9 mouse cellular contexts compared by ENCODE assay signal in the genomic region with DNA sequence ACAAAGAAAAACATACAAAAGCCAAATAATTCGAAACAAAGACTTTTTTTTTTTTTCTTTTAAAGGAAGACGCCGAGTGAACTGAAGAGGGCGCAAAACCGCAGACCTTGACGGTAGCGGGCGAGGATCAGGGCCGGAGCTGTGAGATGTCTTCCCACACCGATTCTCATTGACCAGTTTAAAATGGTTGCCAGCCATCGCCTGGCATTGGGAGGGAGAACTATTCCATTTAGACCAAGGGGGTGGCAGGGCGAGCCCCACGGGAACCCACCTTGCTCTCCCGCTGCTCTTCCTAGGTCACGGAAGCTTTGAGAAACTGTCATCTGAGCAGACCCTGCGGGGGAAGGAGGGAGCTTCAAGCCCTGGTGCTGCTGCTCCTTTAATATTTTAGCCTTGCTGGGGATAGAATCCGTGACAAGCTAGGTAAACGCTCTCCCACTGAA. TPM values are rescaled to one million over a fixed set of nuclear protein-coding genes. Genes with fewer than 3 reads are reported as not detected.
DNase-seq lines count a peak whose midpoint lies in the region; ATAC-seq lines count a peak whose summit lies in the region.
"Had no signal": no experiment of that assay in that cellular context is flagged by ENCODE, and none has a peak within 500 bp of the region (broad histone marks: within the 10 kb centered on the region; RNA-seq: fewer than 3 reads in every experiment).

No protein-coding gene starts in this region.

- H3K27ac ChIP-seq in forebrain, embryonic 12.5 days, result peak overlapping the region; percentile 69
- H3K27ac ChIP-seq in hindbrain, embryonic 13.5 days, result peak overlapping the region; percentile 95
- H3K27ac ChIP-seq in limb, embryonic 11.5 days (replicated peaks; ENCODE audit: low read depth, low read length), result no peak overlapping the region
- H3K27ac ChIP-seq in midbrain, embryonic 11.5 days (ENCODE audit: low read depth, low read length), result no peak overlapping the region

- DNase-seq in heart, adult 11 months, result peak; percentile 90
- DNase-seq in heart, adult 9 months (ENCODE audit: low spot score in 2 of 2), result no peak
- DNase-seq in cerebellum, adult 11 months, result peak; percentile 65
- peak; percentile 81 for DNase-seq in limb, embryonic 11.5 days (ENCODE audit: low spot score)
- DNase-seq in midbrain, embryonic 11.5 days (ENCODE audit: low spot score, missing footprints), result peak; percentile 94
- peak; percentile 42 for DNase-seq in spleen, adult 12 weeks (ENCODE audit: low spot score)

- ATAC-seq in forebrain, embryonic 12.5 days (ENCODE audit: low FRiP score), result peak; percentile 45; the same call in 1 of the 2 replicates
- ATAC-seq in hindbrain, embryonic 13.5 days (ENCODE audit: low FRiP score), result peak; percentile 73; the same call in 1 of the 2 replicates
- ATAC-seq in limb, embryonic 11.5 days (ENCODE audit: insufficient number of reproducible peaks, low FRiP score, low TSS enrichment, low read depth), result no peak
- peak; percentile 38; the same call in 1 of the 2 replicates for ATAC-seq in midbrain, embryonic 11.5 days (ENCODE audit: low FRiP score)
- ATAC-seq: Patski had no signal

- H3K9me3 ChIP-seq in forebrain, embryonic 12.5 days, result no peaks in the 10 kb centered on the region
- H3K9me3 ChIP-seq in hindbrain, embryonic 13.5 days, result no peaks in the 10 kb centered on the region
- no peaks in the 10 kb centered on the region for H3K9me3 ChIP-seq in limb, embryonic 11.5 days (ENCODE audit: control insufficient read depth, low read length)
- H3K9me3 ChIP-seq in midbrain, embryonic 11.5 days (ENCODE audit: control insufficient read depth, low read length), result no peaks in the 10 kb centered on the region

- 2% methylated on average over 18 of the region's 18 CpGs for WGBS in forebrain, embryonic 12.5 days
- 1% methylated on average over 18 of the region's 18 CpGs for WGBS in hindbrain, embryonic 13.5 days
- WGBS in limb, embryonic 11.5 days, result 2% methylated on average over 18 of the region's 18 CpGs
- 1% methylated on average over 18 of the region's 18 CpGs for WGBS in midbrain, embryonic 11.5 days

- H3K4me2 ChIP-seq in forebrain, embryonic 12.5 days, result peak overlapping the region; percentile 59
- peak overlapping the region; percentile 60 for H3K4me2 ChIP-seq in hindbrain, embryonic 13.5 days
- H3K4me2 ChIP-seq in limb, embryonic 11.5 days (ENCODE audit: low read depth, severe bottlenecking), result peak overlapping the region; percentile 60
- H3K4me2 ChIP-seq in midbrain, embryonic 11.5 days, result peak overlapping the region; percentile 58

- H3K36me3 ChIP-seq in forebrain, embryonic 12.5 days (replicated peaks), result no peaks in the 10 kb centered on the region
- H3K36me3 ChIP-seq in hindbrain, embryonic 13.5 days, result no peaks in the 10 kb centered on the region
- no peaks in the 10 kb centered on the region for H3K36me3 ChIP-seq in limb, embryonic 11.5 days (ENCODE audit: control insufficient read depth, insufficient read depth, low read length)
- H3K36me3 ChIP-seq in midbrain, embryonic 11.5 days (ENCODE audit: control insufficient read depth, insufficient read depth, low read length), result no peaks in the 10 kb centered on the region

- peak overlapping the region; percentile 71 for H3K9ac ChIP-seq in forebrain, embryonic 12.5 days
- H3K9ac ChIP-seq in hindbrain, embryonic 13.5 days, result peak overlapping the region; percentile 79
- peak overlapping the region; percentile 55 for H3K9ac ChIP-seq in limb, embryonic 11.5 days (ENCODE audit: low read length)
- H3K9ac ChIP-seq in midbrain, embryonic 11.5 days (ENCODE audit: low read length), result peak overlapping the region; percentile 78

- no peaks in the 10 kb centered on the region for H3K27me3 ChIP-seq in forebrain, embryonic 12.5 days
- 0 out of 2 replicates have a peak, but pooled peaks cover 5% of the 10 kb centered on the region for H3K27me3 ChIP-seq in hindbrain, embryonic 13.5 days
- no peaks in the 10 kb centered on the region for H3K27me3 ChIP-seq in limb, embryonic 11.5 days (ENCODE audit: control insufficient read depth, insufficient read depth, low read length)
- H3K27me3 ChIP-seq in midbrain, embryonic 11.5 days (ENCODE audit: control insufficient read depth, insufficient read depth, low read length), result peaks cover 12% of the 10 kb centered on the region
- H3K27me3 ChIP-seq: Patski had no signal

- H3K4me3 ChIP-seq in forebrain, embryonic 12.5 days (replicated peaks), result peak overlapping the region; percentile 33
- H3K4me3 ChIP-seq in hindbrain, embryonic 13.5 days, result peak overlapping the region; percentile 39
- H3K4me3 ChIP-seq in limb, embryonic 11.5 days (ENCODE audit: low read depth, low read length), result peak overlapping the region; percentile 18; the same call in 1 of the 2 replicates
- peak overlapping the region; percentile 25 for H3K4me3 ChIP-seq in midbrain, embryonic 11.5 days (ENCODE audit: low read depth, low read length)

- H3K4me1 ChIP-seq in forebrain, embryonic 12.5 days, result peaks cover 25% of the 10 kb centered on the region
- peaks cover 19% of the 10 kb centered on the region for H3K4me1 ChIP-seq in hindbrain, embryonic 13.5 days (replicated peaks)
- H3K4me1 ChIP-seq in limb, embryonic 11.5 days (ENCODE audit: control insufficient read depth, insufficient read depth, low read length), result peaks cover 4% of the 10 kb centered on the region; the same call in 1 of the 2 replicates
- peaks cover 18% of the 10 kb centered on the region for H3K4me1 ChIP-seq in midbrain, embryonic 11.5 days (ENCODE audit: control insufficient read depth, insufficient read depth, low read length)

RNA-seq across cellular contexts. Expression of a gene that starts 5.4 kb away (rescaled TPM):
- polyA plus RNA-seq in forebrain, embryonic 12.5 days (2016; fragmentation: Nextera tagmentation; extraction: Ambion mirVana), result 734 and 740 TPM in 2 replicates
- polyA plus RNA-seq in hindbrain, embryonic 13.5 days (2015; fragmentation: Nextera tagmentation; extraction: Ambion mirVana), result 534 and 549 TPM in 2 replicates
- 809 and 820 TPM in 2 replicates for polyA plus RNA-seq in limb, embryonic 11.5 days (2014; fragmentation: Nextera tagmentation; extraction: Ambion mirVana)
- polyA plus RNA-seq in midbrain, embryonic 11.5 days (2014; fragmentation: Nextera tagmentation; extraction: Ambion mirVana), result 848 and 902 TPM in 2 replicates

RNA-seq across cellular contexts. Expression of a gene that starts 17.2 kb away (rescaled TPM):
- not detected in 2 replicates for polyA plus RNA-seq in forebrain, embryonic 12.5 days (2016; fragmentation: Nextera tagmentation; extraction: Ambion mirVana)
- polyA plus RNA-seq in hindbrain, embryonic 13.5 days (2015; fragmentation: Nextera tagmentation; extraction: Ambion mirVana), result 0.75 and 1.4 TPM in 2 replicates
- polyA plus RNA-seq in limb, embryonic 11.5 days (2014; fragmentation: Nextera tagmentation; extraction: Ambion mirVana), result 0.28 TPM in 1 of 2 replicates, not detected in the other
- not detected in 2 replicates for polyA plus RNA-seq in midbrain, embryonic 11.5 days (2014; fragmentation: Nextera tagmentation; extraction: Ambion mirVana)
- polyA plus RNA-seq: Patski had no signal

RNA-seq across cellular contexts. Expression of a gene that starts 45.9 kb away (rescaled TPM):
- 287 and 298 TPM in 2 replicates for polyA plus RNA-seq in forebrain, embryonic 12.5 days (2016; fragmentation: Nextera tagmentation; extraction: Ambion mirVana)
- 265 and 269 TPM in 2 replicates for polyA plus RNA-seq in hindbrain, embryonic 13.5 days (2015; fragmentation: Nextera tagmentation; extraction: Ambion mirVana)
- polyA plus RNA-seq in limb, embryonic 11.5 days (2014; fragmentation: Nextera tagmentation; extraction: Ambion mirVana), result 242 and 250 TPM in 2 replicates
- 237 and 254 TPM in 2 replicates for polyA plus RNA-seq in midbrain, embryonic 11.5 days (2014; fragmentation: Nextera tagmentation; extraction: Ambion mirVana)

RNA-seq across cellular contexts. Expression of a gene that starts 59.5 kb away (rescaled TPM):
- 30.7 and 31.5 TPM in 2 replicates for polyA plus RNA-seq in forebrain, embryonic 12.5 days (2016; fragmentation: Nextera tagmentation; extraction: Ambion mirVana)
- polyA plus RNA-seq in hindbrain, embryonic 13.5 days (2015; fragmentation: Nextera tagmentation; extraction: Ambion mirVana), result 22.7 and 27.5 TPM in 2 replicates
- 28.1 and 28.6 TPM in 2 replicates for polyA plus RNA-seq in limb, embryonic 11.5 days (2014; fragmentation: Nextera tagmentation; extraction: Ambion mirVana)
- 24.7 and 27.3 TPM in 2 replicates for polyA plus RNA-seq in midbrain, embryonic 11.5 days (2014; fragmentation: Nextera tagmentation; extraction: Ambion mirVana)

Comparison
In these comparisons a context has a peak if more than half of its experiments do, and no peak if none do; other contexts are left out.
1. DNase-seq: peak in heart, adult 11 months (single experiment), cerebellum, adult 11 months (single experiment), limb, embryonic 11.5 days (single experiment), midbrain, embryonic 11.5 days (single experiment) and spleen, adult 12 weeks (single experiment); none in heart, adult 9 months (0 of 2).
2. H3K27ac ChIP-seq: peak in forebrain, embryonic 12.5 days (single experiment) and hindbrain, embryonic 13.5 days (single experiment); none in limb, embryonic 11.5 days (single experiment) and midbrain, embryonic 11.5 days (single experiment).
3. Peak in every context shown above with its lines, with median percentiles within 50 percentile points of each other: H3K4me2 ChIP-seq, H3K4me3 ChIP-seq and H3K9ac ChIP-seq.